Mouse (Mus musculus): Measurements from ENCODE around the gene Mfsd4b1.

Gene Mfsd4b1

DNA sequence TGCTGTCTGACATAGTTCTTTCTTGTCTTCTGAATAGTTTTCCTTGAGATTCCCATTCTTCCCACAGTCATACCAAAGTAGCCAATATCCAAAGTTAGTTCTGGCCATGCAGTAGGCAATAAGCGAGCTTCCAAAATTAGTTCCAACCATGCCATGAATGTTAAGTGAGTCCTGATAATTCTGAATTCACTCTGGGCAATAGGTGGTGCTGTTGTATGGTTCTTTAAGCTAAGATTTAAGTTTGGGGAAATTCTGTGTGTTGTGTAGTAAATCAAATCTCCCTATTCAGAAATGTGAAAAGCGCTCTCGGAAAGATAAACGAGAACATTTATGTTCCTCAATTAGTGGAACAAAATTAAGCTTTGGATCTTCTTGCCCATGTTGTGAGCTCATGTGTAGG, 66.8 kb downstream of the Mfsd4b1 start:
- DNase-seq, result no peak

DNA sequence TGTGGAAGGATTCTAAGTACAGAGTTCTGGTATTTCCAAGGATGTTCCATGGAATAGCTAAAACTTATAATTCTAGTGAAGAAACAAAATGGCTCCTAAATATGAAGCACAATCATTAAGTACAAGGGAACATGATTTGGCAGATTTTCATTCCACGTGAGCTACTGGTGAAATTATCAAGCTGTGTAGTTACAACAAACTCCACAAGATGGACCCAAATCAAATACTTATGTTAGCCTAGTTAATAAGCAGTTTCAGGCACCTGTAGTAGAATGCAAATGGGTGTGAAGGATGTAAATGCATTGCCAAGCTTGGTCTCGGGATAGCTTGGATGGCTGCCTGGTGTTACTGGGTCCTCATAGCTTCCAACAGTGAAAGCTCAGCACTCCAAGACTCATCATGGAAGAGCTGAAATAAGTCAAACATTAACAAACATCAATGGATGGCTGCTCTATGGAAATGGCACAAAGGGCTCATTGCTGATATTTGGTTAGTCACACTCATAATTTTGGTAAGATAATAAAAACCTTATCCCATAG, 68.7 kb downstream of the Mfsd4b1 start:
- no peak for DNase-seq

DNA sequence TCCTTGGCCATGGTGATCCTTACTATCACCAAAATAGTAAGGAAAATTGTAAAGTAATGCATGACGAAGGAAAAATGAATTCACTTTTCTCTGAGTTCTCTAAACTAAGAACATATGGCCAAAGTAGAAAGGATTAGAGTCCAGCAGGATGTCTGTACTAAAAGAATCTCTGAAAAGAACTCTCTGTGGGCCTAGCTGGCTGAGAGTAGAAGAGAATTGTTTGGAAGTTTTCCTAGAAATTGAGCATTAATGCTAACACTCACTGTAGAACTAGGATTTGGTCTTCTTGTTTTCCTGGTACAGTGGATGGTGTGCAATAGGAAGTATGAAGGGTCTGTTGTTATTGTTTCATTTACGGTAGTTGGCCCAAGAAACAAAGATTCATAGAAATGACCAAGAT, 69.9 kb downstream of the Mfsd4b1 start:
- DNase-seq, result no peak

Data from cerebellum, adult 11 months (tissue).